Mouse (Mus musculus): ENCODE data around the gene Ptprj.
A peak's percentile ranks its signal among the peaks of the same experiment; 100 is the strongest.

Ptprj gene

GRCm38 (mm10) chr2:90525807-90526206, 54.6 kb downstream of the Ptprj start:
- DNase-seq (ENCODE audit: extremely low read depth, low read depth, low spot score): no peak

- DNase-seq (ENCODE audit: extremely low read depth, low read depth, low spot score): peak; percentile 56
Observed at GRCm38 (mm10) chr2:90522455-90522854, 58.0 kb downstream of the Ptprj start.

- peak; percentile 33 for DNase-seq (ENCODE audit: extremely low read depth, low read depth, low spot score)
Observed at GRCm38 (mm10) chr2:90521909-90522308, 58.5 kb downstream of the Ptprj start.

GRCm38 (mm10) chr2:90518296-90518695, 62.2 kb downstream of the Ptprj start:
- DNase-seq (ENCODE audit: extremely low read depth, low read depth, low spot score): no peak

- DNase-seq (ENCODE audit: extremely low read depth, low read depth, low spot score): no peak
Observed at GRCm38 (mm10) chr2:90514969-90515368, 65.5 kb downstream of the Ptprj start.

- DNase-seq (ENCODE audit: extremely low read depth, low read depth, low spot score): no peak
Observed at GRCm38 (mm10) chr2:90509268-90509667, 71.2 kb downstream of the Ptprj start.

GRCm38 (mm10) chr2:90506143-90506542, 74.3 kb downstream of the Ptprj start:
- no peak for DNase-seq (ENCODE audit: extremely low read depth, low read depth, low spot score)

- DNase-seq (ENCODE audit: extremely low read depth, low read depth, low spot score): no peak
Observed at GRCm38 (mm10) chr2:90504731-90505171, 75.7 kb downstream of the Ptprj start.

GRCm38 (mm10) chr2:90503182-90503833, 77.1 kb downstream of the Ptprj start:
- DNase-seq (ENCODE audit: extremely low read depth, low read depth, low spot score): no peak

GRCm38 (mm10) chr2:90502738-90503137, 77.7 kb downstream of the Ptprj start:
- no peak for DNase-seq (ENCODE audit: extremely low read depth, low read depth, low spot score)

- DNase-seq (ENCODE audit: extremely low read depth, low read depth, low spot score): no peak
Observed at GRCm38 (mm10) chr2:90501708-90502107, 78.7 kb downstream of the Ptprj start.

GRCm38 (mm10) chr2:90500892-90501291, 79.6 kb downstream of the Ptprj start:
- no peak for DNase-seq (ENCODE audit: extremely low read depth, low read depth, low spot score)

- DNase-seq (ENCODE audit: extremely low read depth, low read depth, low spot score): no peak
Observed at GRCm38 (mm10) chr2:90499002-90499401, 81.4 kb downstream of the Ptprj start.

GRCm38 (mm10) chr2:90497551-90497950, 82.9 kb downstream of the Ptprj start:
- DNase-seq (ENCODE audit: extremely low read depth, low read depth, low spot score): peak; percentile 74

- no peak for DNase-seq (ENCODE audit: extremely low read depth, low read depth, low spot score)
Observed at GRCm38 (mm10) chr2:90496680-90497074, 83.8 kb downstream of the Ptprj start.

GRCm38 (mm10) chr2:90496012-90496679, 84.3 kb downstream of the Ptprj start:
- no peak for DNase-seq (ENCODE audit: extremely low read depth, low read depth, low spot score)

- DNase-seq (ENCODE audit: extremely low read depth, low read depth, low spot score): no peak
Observed at GRCm38 (mm10) chr2:90490279-90491046, 90.0 kb downstream of the Ptprj start.

- DNase-seq (ENCODE audit: extremely low read depth, low read depth, low spot score): no peak
Observed at GRCm38 (mm10) chr2:90489839-90490238, 90.6 kb downstream of the Ptprj start.

GRCm38 (mm10) chr2:90488690-90489590, 91.5 kb downstream of the Ptprj start:
- no peak for DNase-seq (ENCODE audit: extremely low read depth, low read depth, low spot score)

GRCm38 (mm10) chr2:90487471-90488238, 92.8 kb downstream of the Ptprj start:
- DNase-seq (ENCODE audit: extremely low read depth, low read depth, low spot score): no peak
